Mouse (Mus musculus) limb, embryonic 14.5 days (tissue): ENCODE results near the gene Aifm3. TPM values are rescaled to one million over a fixed set of nuclear protein-coding genes. Genes with fewer than 3 reads are reported as not detected.

Experiments
- ATAC-seq: fragments of 200-750 bp; cut with Nextera tagmentation; 2 replicates; pipeline ENCODE4 v1.8.0; 2017; ENCODE audit warnings: low read depth, moderate number of reproducible peaks, moderate TSS enrichment; ENCODE audit not compliant: low FRiP score
- DNase-seq: peaks from one replicate; pipeline ENCODE4 v3.0.0-alpha.2; 2015; ENCODE audit warnings: low spot score
- H3K27ac ChIP-seq: fragments of 300-500 bp; sonication (generic); replicated peaks from 2 replicates; pipeline ENCODE4 v1.5.1; 2014; ENCODE audit warnings: low read depth, mild to moderate bottlenecking, low read length, moderate library complexity, mixed read lengths
- H3K27me3 ChIP-seq: fragments of 300-500 bp; sonication (generic); 2 replicates; pipeline ENCODE4 v1.6.1; 2014; ENCODE audit warnings: low read length, mixed read lengths; ENCODE audit not compliant: control insufficient read depth, insufficient read depth
- H3K36me3 ChIP-seq: fragments of 300-500 bp; sonication (generic); 2 replicates; pipeline ENCODE4 v1.6.1; 2014; ENCODE audit warnings: mild to moderate bottlenecking, low read length, moderate library complexity, mixed read lengths; ENCODE audit not compliant: control insufficient read depth, insufficient read depth
- H3K4me1 ChIP-seq: fragments of 300-500 bp; sonication (generic); 2 replicates; pipeline ENCODE4 v1.6.1; 2014; ENCODE audit warnings: antibody characterized with exemption, low read length, mixed read lengths; ENCODE audit not compliant: control insufficient read depth, insufficient read depth
- H3K4me2 ChIP-seq: fragments of 300-500 bp; sonication (generic); replicated peaks from 2 replicates; pipeline ENCODE4 v1.6.1; 2014; ENCODE audit warnings: low read depth, mild to moderate bottlenecking, low read length, moderate library complexity; ENCODE audit not compliant: severe bottlenecking
- H3K4me3 ChIP-seq: fragments of 300-500 bp; sonication (generic); replicated peaks from 2 replicates; pipeline ENCODE4 v1.5.1; 2014; ENCODE audit warnings: low read length
- H3K9ac ChIP-seq: fragments of 300-500 bp; sonication (generic); 2 replicates; pipeline ENCODE4 v1.6.1; 2014; ENCODE audit warnings: mild to moderate bottlenecking, low read depth, low read length, moderate library complexity; ENCODE audit not compliant: severe bottlenecking
- H3K9me3 ChIP-seq: fragments of 300-500 bp; sonication (generic); 2 replicates; pipeline ENCODE4 v1.6.1; 2016; ENCODE audit warnings: low read length; ENCODE audit not compliant: control insufficient read depth
- POLR2A ChIP-seq: fragments of 200-500 bp; IDR thresholded peaks from 2 replicates; pipeline ENCODE4 v1.8.0; 2012; ENCODE audit warnings: inconsistent platforms, mild to moderate bottlenecking, moderate library complexity, borderline replicate concordance; ENCODE audit not compliant: insufficient read depth, insufficient read length; ENCODE audit errors: extremely low read depth
- WGBS: fragments of 180-500 bp; shearing (Covaris S2); extraction: QIAGEN DNeasy Blood & Tissue Kit; methylation state at CpG from one replicate; pipeline ENCODE4 v1.1.7; 2014; 5-methylcytosine and 5-hydroxymethylcytosine counted together
- polyA plus RNA-seq, 2 experiments: library from polyadenylated mRNA; depleted of rRNA in 1 of 2; stranded (reverse) in 1 of 2; unstranded in 1 of 2; fragments of >200 nt; fragmentation: Nextera tagmentation in 1 of 2; extraction: Ambion mirVana in 1 of 2; gene quantifications; 2 replicates each; pipeline versions ENCODE4 v1.2.1 to v1.2.3; 2012 to 2014

The Aifm3 gene
- polyA plus RNA-seq (2012; rRNA removed) (0.85 and 1.3 TPM in 2 replicates), polyA plus RNA-seq (2014; fragmentation: Nextera tagmentation; extraction: Ambion mirVana) (0.48 and 0.55 TPM in 2 replicates)

GRCm38 (mm10) chr16:17489469-17490111 lies at the start of gene Aifm3:
TSS of gene Aifm3 (plus strand) at chr16:17489611.
- H3K9me3 ChIP-seq: no peaks in the 10 kb centered on the region
- WGBS: under 1% methylated on average over 34 of the region's 47 CpGs
- peak; percentile 56 for ATAC-seq
- TF ChIP-seq POLR2A: no peak
- H3K27me3 ChIP-seq: no peaks in the 10 kb centered on the region
- DNase-seq: no peak
- H3K27ac ChIP-seq: no peak within 1 kb of the TSS
- peak within 1 kb of the TSS; percentile 55 for H3K9ac ChIP-seq
- H3K4me2 ChIP-seq: peak within 1 kb of the TSS; percentile 86
- peak within 1 kb of the TSS; percentile 38 for H3K4me3 ChIP-seq
- H3K36me3 ChIP-seq: peaks cover 30% of the 10 kb centered on the region
- H3K4me1 ChIP-seq: no peaks in the 10 kb centered on the region

GRCm38 (mm10) chr16:17451541-17452372 lies 37.7 kb upstream of the Aifm3 start, which contains the start of gene Crkl:
TSS of gene Crkl (plus strand) at chr16:17451987.
- Histone ChIP-seq H3K27ac (peak within 1 kb of the TSS; percentile 90), H3K9ac (peak within 1 kb of the TSS; percentile 89), H3K4me1 (peaks cover 14% of the 10 kb centered on the region), H3K4me3 (peak within 1 kb of the TSS; percentile 93), H3K9me3 (no peaks in the 10 kb centered on the region), H3K4me2 (peak within 1 kb of the TSS; percentile 90), H3K36me3 (peaks cover 11% of the 10 kb centered on the region), H3K27me3 (no peaks in the 10 kb centered on the region)
- DNase-seq (peak; percentile 99), ATAC-seq (peak; percentile 98)
- TF ChIP-seq POLR2A: peak; percentile 92; the same call in 1 of the 2 replicates
- WGBS: under 1% methylated on average over 56 of the region's 63 CpGs

GRCm38 (mm10) chr16:17452373-17452715 lies 37.1 kb upstream of the Aifm3 start:
- H3K9me3 ChIP-seq: no peaks in the 10 kb centered on the region
- H3K4me1 ChIP-seq: peaks cover 14% of the 10 kb centered on the region
- H3K4me2 ChIP-seq: peak overlapping the region; percentile 90
- no peaks in the 10 kb centered on the region for H3K27me3 ChIP-seq
- no peak for TF ChIP-seq POLR2A
- ATAC-seq (peak; percentile 28), DNase-seq (peak; percentile 28)
- H3K27ac ChIP-seq: peak overlapping the region; percentile 90
- WGBS: under 1% methylated on average over 24 of the region's 24 CpGs
- peaks cover 17% of the 10 kb centered on the region for H3K36me3 ChIP-seq
- peak overlapping the region; percentile 89 for H3K9ac ChIP-seq
- H3K4me3 ChIP-seq: peak overlapping the region; percentile 93

GRCm38 (mm10) chr16:17456901-17457300 lies 32.5 kb upstream of the Aifm3 start:
- H3K27ac ChIP-seq: no peak overlapping the region
- no peak overlapping the region for H3K4me2 ChIP-seq
- ATAC-seq: no peak
- peaks cover 36% of the 10 kb centered on the region for H3K36me3 ChIP-seq
- WGBS: 88% methylated on average over 1 of the region's 1 CpGs
- no peak overlapping the region for H3K9ac ChIP-seq
- no peak for TF ChIP-seq POLR2A
- no peaks in the 10 kb centered on the region for H3K27me3 ChIP-seq
- peaks cover 14% of the 10 kb centered on the region for H3K4me1 ChIP-seq
- no peak for DNase-seq
- H3K4me3 ChIP-seq: no peak overlapping the region
- no peaks in the 10 kb centered on the region for H3K9me3 ChIP-seq

GRCm38 (mm10) chr16:17460254-17460653 lies 29.2 kb upstream of the Aifm3 start:
- Histone ChIP-seq H3K36me3 (peaks cover 35% of the 10 kb centered on the region), H3K4me1 (peaks cover 2% of the 10 kb centered on the region; the same call in 1 of the 2 replicates), H3K4me3 (no peak overlapping the region), H3K4me2 (no peak overlapping the region), H3K27ac (no peak overlapping the region), H3K27me3 (no peaks in the 10 kb centered on the region), H3K9ac (no peak overlapping the region), H3K9me3 (no peaks in the 10 kb centered on the region)
- 92% methylated on average over 4 of the region's 4 CpGs for WGBS
- DNase-seq (no peak), ATAC-seq (no peak)
- TF ChIP-seq POLR2A: no peak
